Mouse (Mus musculus) induced T-regulatory cell, adult 2 months (primary cell): ENCODE results near the gene Trappc3l.
"Not testable (repeated sequence)": the region's sequence is repeated elsewhere in the genome, so short reads cannot be mapped to it uniquely, and the experiment has no call there.

Experiments used
- DNase-seq: peaks from one replicate; pipeline ENCODE4 v3.0.0-alpha.2; 2012; ENCODE audit warnings: low read depth

Trappc3l gene

DNA sequence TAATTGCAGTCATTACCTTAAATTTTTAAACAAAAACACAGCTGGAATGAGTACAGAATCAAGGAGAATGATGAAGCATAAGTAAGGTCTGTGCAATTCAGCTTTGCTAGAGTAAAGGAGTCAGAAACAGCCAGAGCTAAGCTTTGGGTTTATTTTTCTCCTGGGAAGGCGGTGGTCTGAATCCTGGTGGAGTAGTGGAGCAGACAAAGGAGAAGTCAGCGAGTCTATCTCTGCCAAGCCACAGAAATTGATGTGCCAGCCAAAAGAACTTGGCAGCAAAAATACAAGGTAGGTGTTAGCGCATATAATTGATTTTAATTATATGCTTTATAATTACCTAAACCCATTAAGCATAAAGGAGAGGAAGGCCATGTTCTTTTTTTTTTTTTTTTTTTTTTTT, at the start of gene Trappc3l:
TSS of gene Trappc3l (plus strand) at position 197 of the 400 bp plus-strand sequence.
- no peak for DNase-seq

DNA sequence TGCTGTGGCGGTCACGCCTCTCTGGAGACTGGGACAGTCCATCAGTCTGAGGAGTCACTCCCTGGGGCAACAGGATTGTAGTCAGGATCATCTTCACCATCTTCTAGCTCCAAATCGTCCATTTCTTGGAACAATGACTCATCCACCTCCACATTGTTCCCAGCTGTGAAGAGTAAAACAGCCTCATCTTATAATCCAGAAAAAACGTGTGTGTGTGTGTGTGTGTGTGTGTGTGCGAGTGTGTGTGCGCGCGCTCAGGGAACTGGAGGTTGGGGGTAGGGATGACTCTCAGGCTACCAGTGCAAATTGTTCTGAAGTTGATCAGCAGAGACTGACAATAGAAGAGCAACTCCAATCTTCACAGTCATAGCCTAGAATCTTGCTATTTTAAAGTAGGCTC, 40.7 kb upstream of the Trappc3l start:
- DNase-seq, result not testable (repeated sequence)

DNA sequence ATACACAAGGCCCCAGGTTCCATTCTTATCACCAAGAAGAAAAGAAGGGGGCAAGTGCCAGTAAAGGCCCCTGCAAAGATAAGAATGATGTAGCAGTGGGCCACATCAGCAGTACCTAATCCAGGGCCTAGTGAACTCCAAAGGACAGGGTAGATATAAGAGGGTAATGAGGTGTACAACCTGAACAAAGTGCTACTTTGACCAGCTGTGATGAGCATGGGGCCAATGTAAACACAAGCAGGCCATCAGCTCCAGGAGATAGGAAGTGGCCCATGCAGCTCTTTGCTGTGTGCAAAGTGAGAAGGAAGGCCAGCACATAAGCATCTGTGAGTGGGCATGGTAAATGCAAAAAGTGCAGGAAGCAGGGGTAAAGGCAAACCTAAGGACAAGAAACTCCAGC, 39.0 kb upstream of the Trappc3l start:
- no peak for DNase-seq

DNA sequence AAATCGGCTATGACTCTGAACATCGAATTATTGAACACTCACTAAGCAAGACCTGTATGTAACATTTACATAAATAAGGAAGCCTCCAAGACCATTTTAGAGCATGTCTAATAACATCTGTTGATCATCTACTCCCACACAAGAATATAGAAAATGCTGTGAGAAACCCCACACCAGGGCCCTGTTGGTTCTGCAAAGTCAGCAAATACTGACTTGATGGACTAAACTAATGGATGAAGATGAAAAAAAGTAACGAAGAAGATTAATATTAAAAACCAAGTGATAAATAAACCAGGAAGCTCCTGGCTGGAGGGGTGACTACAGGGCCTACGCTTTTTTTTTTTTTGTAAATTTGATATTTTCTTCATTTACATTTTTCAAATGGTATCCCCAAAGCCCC, 24.8 kb upstream of the Trappc3l start:
- no peak for DNase-seq

DNA sequence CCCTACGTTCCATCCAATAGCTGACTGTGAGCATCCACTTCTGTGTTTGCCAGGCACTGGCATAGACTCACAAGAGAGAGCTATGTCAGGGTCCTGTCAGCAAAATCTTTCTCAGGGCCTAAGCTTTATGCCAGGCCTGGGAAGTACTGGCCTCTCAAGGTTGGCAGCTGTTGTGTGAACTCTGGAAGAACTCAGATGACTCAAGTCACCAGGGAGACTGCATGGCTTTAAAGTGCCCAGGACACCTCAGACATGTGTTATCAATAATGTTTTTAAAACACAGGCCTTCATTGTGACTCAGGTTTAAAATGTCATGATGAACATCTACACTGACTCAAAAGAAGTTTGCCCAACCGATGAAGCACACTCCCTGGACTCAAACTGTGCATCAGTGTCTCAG, 24.2 kb upstream of the Trappc3l start:
- no peak for DNase-seq

DNA sequence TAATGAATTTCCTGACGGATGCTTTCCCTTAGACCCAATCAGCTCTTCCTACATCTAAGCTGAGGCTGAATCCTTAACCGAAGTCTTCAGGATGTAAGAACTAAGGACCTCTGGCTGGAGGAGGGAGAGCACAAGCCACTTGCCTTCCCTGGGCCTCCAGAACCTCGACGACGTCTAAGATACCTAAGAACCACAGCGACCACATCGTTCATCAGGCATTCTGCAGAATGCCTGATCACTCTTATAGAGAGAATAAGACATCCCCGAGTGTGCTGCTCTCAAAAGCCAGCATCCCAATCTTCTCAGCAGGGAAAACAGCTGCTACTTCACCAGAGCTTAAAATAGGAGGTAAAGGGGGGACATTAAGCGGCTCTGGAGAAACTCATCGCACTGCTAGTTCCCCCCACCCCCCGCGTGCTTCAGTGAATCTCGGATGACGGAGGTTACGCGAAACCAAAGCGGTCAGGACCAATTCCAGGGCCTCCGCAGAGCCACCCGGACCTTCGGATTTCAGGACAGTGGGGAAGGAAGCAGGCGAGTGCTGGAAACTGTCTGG, 18.6 kb upstream of the Trappc3l start:
- DNase-seq, result no peak

DNA sequence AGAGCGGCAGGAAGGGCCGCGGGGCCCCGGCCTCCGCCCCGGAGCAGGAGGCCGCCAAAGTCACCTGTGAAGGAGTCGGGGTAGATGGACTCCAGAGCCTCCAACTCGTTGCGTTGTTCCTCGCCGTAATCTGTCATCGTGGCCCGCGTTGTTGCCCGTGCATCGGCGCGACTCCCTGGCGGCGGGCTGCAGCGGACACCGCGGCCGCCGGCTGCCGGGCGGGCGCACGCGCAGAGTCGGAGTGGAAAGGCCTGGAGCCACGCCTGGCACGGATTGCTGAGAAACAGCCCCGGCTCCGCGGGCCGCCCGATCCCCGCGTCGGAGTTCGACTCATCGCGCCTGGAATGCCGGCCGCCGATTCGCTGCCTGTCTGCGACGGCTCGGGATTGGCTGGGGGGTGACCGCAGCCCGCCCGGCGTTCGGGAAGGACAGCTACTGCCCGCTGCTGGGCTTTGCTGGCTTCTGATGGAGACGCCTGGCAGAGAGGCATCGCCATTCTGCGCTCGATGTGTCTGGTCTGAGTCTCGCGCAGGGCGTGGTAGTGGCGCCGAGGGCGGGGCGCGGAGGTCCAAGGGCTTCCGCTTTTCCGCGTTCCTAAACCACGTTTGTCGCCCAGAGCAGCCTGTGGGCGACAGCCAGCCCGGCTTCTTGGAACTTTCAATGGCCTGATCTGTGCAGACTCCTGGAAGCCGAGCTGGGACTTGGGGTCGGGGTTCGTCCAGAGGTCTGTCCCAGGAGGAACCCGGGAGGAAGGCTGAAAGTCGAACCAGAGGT, 17.9 kb upstream of the Trappc3l start, which contains the start of gene Rwdd1:
TSS of gene Rwdd1 (minus strand) at position 323 of the 774 bp plus-strand sequence.
- peak; percentile 96 for DNase-seq

DNA sequence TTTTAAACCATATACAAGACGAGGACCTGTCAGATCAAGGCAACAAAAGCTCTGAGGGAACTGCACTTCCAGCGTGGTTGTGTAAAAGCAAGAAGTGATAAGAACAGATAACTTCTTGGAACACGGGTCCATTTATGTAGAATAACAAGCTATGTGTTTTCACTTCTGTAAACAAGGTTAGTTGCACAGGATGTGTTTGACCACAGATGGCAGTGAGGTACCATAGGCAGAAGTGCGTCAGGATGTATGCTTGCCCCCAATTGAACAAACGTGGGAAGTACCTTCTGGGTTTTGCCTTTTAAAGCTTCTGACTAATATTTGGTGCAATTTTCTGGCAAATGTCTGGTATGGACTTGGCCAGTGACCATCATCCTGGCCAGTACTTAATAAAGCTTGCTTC, 7.1 kb upstream of the Trappc3l start:
- DNase-seq, result peak; percentile 75

DNA sequence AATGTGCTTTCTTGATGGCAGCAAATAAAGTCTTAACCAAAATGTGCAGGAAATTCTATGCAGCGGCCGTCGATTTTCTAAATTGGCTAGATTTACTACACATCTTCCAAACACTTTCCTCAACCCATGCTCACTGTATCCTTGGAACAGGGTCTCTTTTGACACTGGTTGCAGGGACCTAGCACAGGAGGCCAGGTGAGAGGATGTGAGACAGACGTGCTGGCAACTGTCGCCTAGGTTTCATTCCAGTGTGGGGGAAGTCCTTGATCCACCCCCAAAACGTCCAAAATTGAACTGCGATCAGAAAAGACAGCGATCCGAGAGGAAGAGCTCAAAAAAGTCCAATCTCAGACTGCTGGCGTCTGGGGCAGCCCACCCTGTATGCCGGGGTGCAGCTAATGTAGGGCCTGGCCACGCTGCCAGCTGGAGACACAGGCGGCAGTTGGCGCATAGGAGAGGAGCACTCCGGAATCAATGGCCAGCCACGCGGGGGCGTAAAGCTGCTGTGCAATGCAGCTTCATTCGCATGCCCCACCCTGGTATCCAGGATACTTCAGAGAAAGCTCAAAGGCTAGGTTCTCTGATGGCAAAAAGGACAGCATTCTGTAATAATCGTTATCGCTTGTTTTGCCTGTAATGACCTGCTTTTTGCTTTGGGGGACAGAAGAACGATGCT, 3.6 kb upstream of the Trappc3l start:
- DNase-seq, result peak; percentile 75

DNA sequence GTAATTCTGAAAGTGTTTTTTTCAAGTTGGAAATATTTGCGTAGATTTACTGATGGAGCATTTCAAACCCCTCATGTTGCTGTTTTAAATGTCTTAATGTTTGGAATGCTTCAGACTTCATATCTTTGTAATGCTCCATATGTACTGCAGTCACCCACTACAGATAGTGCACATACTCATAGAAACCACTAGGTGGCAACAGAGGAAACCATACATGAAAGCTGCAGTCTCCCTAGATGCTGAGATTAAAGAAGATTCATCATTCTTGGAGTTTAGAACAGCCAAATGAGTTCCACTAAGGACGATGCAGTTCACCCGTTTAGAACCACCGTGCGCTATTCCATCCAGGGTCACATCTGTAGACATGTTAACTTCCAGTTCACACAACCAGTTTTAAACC, 810 bp upstream of the Trappc3l start:
- peak; percentile 71 for DNase-seq

DNA sequence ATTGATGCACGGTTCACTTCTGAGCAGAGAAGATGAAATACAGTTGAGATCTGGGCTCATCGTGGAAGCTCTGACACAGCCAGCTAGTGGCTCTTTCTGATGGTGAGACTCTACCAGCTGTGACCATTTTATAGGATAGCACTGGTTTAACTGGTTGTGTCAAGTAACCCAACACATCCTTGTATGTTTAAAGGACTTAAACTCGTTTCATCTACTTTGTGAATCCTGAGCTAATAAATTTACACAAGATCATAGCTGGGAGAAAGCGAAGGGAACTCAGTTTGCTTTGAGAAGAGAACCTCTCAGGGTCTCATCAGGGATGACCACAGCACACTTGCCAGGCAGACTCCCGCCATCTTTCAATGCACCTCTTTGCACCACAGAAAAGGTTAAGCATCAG, 6.8 kb downstream of the Trappc3l start, which contains the start of gene Calhm4:
TSS of gene Calhm4 (minus strand) at position 101 of the 400 bp plus-strand sequence.
- no peak for DNase-seq

DNA sequence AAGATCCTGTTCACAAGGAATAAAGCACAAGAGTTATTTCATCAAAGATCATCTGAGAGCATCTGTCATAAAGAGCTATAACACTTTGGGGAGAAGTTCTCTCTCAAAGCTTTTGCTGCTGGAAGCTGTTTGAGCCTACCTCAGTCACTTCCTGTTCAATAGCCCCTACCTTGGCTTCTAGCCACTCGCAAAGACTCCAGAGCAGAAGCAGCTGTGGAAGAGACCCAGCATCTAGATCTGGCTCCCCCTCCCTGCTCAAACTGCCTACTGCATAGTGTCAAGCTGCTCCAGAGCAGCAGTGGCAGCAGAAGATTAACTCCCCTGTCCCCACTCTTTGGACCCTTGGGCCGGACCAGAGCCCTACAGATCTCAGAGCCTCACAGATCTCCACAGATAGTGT, 16.6 kb downstream of the Trappc3l start:
- no peak for DNase-seq

DNA sequence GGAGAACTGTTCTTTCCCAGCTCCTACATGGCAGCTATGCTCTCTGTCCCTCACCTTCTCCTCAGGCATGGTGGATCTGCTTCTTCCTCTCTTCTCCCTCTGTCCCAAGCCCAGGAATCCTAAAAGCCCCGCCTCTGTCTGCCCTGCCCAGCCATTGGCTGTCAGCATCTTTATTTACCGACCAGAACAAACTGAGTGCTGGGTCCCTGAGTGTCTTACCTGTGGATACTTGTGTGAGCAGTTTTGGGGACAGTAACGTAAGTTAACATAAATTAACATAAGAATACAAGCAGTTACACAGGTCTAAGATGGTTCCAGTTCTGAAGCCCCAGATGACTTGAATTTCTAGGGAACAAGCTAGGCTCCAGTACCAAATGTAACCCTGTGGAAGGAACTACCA, 29.2 kb downstream of the Trappc3l start:
- no peak for DNase-seq

DNA sequence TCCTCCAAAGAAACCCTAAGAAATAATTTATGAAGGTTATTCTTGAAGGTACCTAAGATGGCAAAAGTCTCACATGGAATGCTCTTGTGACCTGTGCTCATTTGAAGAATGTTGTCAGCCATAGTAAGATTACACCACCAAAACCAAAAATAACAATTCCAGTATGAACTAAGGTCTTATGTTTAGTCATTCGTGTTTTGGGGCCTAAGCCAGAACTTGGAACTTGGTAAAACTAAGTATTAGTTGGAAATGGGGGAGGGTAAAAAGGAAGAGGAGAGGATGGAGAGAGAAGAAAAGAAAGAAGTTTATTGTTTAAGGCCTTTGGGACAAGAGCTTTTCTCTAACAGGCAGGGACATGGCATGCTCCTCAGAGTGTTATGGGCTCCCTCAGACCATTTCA, 32.2 kb downstream of the Trappc3l start:
- DNase-seq, result no peak

DNA sequence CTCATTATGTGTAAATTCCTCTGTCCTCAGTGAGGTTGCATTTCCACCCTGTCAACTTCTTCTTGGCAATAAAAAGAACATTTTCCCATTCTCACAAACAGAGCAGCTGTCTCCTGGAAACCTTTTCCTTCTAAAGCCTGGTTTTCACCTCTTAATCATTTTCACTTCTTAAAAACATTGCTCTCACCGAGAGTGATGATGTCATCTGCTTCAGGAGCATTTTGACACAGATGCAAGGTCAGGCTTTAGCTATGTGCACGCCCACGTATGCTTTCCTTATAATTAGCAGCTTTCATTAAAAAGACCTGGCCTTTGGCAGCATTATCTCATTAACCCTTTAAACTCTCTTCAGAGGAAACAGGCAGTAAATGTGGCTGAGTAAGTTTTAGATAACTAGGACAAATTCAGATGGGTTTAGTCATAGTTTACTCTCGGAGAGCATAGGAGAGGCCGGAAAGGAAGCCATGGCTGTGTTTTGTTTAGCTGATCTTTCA, 33.6 kb downstream of the Trappc3l start:
- DNase-seq, result peak; percentile 14

DNA sequence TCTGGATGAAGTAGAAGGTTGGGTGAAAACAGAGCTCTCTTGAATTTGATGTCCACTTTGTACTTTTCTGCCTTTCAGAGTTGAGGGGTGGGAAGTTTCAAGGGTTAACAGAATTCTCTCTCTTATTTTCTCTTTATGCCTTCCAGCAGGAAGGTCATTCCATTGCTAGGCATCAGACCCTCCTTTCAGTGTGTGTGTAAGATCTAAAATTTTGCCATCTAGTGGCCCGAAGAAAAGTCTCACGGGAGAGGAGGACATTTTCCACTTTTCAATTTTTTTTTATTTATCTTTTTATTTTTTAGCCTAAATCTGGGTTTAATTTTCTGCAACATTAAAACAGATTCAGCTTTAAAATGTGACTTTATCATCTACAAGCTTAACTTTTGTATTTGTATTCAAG, 34.3 kb downstream of the Trappc3l start:
- no peak for DNase-seq

DNA sequence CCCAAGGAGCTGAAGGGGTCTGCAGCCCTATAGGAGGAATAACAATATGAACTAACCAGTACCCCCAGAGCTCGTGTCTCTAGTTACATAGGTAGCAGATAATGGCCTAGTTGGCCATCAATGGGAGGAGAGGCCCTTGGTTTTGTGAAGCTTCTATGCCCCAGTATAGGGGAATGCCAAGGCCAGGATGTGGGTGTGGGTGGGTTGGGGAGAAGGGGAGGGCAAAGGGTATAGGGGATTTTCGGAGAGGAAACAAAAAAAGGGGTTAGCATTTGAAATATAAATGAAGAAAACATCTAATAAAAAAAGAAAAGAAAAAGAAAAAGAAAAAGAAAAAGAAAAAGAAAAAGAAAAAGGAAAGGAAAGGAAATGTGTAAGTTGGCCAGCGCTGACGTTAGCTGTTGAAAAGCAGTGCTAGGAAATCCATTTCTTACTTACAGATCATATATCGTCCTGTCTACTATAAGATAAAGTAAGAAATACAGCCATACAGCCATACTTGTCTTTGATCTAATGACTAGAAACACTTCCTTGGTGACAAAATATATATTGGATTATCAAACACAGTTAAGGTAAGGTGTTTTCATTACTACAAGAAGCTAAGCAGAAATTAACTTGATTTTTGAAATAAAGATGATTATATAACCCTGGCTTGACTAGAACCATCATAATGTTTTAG, 37.3 kb downstream of the Trappc3l start:
- peak; percentile 52 for DNase-seq

DNA sequence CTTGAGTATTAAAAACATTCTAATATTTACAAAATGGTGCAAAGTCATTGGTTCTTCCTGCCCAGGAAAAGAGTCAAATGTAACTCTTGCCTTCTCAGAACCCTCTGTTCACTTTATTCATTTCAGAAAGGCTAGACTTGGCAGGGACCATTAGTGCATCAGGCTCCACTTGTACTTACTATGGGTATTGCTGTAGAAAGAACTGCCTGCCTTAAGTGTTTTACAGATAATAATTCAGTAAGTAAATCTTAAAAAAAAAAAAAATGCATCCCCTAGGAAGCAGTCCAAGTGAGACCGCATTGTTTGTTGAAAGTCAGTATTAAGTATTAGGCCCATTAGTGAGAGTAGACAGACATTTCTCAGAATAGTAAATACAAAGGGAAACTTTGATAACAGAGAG, 49.1 kb downstream of the Trappc3l start:
- no peak for DNase-seq

DNA sequence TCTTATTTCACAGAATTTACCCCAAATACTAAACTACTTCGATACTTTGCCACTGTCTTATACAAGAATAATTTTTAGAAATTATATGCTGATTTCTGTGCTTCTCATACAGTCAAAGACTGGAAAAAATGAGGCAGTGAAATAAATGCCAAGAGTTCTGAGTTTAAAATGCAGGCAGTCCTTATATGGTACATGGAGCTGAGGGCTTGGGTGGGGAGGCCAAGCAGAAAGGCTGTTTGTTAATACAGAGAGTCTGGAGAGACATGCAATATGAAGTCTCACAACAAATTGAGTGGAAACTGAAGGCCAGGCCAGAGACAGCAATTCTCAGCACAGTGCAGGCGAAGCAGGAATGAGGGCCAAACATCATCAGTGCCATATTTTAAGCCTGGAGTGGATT, 51.1 kb downstream of the Trappc3l start:
- DNase-seq, result no peak

DNA sequence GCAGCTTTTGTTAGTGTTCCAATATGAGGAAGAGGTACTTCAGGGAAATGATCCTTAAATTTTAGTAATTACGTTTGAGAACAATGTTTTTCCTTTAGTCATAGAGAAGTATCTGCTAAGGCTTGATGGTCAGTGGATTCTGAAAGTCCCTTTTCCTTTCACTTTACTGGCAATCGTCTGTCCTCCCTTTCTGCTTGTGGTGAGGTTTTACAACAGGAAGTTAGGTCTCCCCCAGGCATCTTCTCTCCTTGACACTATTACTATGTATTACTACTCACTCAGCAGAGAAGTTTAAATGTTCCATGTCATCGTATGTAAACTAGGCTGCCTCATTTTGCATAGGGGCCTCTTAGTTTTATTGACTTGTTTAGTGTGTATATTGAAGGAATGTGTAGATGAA, 52.1 kb downstream of the Trappc3l start:
- DNase-seq, result no peak

DNA sequence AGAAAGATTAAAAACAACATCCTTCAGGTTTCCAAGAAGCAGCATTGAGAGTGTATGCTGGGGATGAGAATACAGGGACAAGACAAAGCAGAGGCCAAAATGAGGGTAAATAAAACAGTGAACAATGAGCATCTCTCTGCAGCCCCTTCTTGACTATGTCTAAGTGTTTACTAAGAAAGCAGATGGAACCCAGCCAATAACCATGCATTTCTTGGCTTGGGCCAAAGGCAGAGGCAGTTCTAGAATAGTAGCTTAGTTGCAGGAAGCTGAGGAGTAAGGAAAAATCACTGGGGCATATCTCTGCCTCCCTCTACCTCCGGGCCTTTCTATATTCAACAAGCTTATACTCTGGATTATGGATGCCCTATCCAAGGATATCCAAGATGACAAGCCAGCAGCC, 53.1 kb downstream of the Trappc3l start:
- no peak for DNase-seq

DNA sequence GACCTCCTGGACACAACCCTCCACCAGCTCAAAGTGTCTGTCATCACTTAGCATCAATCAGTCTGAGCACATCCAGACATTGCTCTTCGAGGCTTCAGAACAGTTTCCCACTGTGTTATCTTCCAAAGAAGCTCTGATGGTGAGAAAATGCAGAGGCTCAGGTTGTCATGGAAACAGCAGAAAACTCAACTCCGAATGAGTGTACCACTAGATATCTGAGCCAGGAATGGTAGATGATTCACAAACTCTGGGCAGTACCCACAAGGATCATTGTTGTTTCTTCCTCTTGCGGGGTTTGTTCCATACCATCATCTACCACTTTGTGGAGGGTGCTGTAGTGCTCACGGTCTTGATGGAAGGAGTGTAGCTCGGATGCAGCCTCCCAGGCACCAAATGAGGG, 54.5 kb downstream of the Trappc3l start:
- DNase-seq, result no peak
